23 mouse cellular contexts compared by ENCODE assay signal in genomic region chr10:70144004-70144557, GRCm38 (mm10). TPM values are rescaled to one million over a fixed set of nuclear protein-coding genes. Genes with fewer than 3 reads are reported as not detected.
A peak's percentile ranks its signal among the peaks of the same experiment; 100 is the strongest.
DNase-seq lines count a peak whose midpoint lies in the region; ATAC-seq and TF ChIP-seq lines count a peak whose summit lies in the region.
"Had no signal": no experiment of that assay in that cellular context is flagged by ENCODE, and none has a peak within 500 bp of the region (broad histone marks: within the 10 kb centered on the region; RNA-seq: fewer than 3 reads in every experiment).

No protein-coding gene starts in this region.

- no peak for TF ChIP-seq CTCF in midbrain, postnatal 0 days (IDR thresholded peaks at IDR 0.05)

- 0 out of 2 replicates have a peak overlapping the region, but pooled peaks have one; percentile 25 for H3K27ac ChIP-seq in forebrain, embryonic 12.5 days
- no peak overlapping the region for H3K27ac ChIP-seq in forebrain, embryonic 11.5 days (ENCODE audit: low read depth, low read length)
- H3K27ac ChIP-seq in midbrain, embryonic 11.5 days (ENCODE audit: low read depth, low read length): no peak overlapping the region
- no peak overlapping the region for H3K27ac ChIP-seq in midbrain, postnatal 0 days (ENCODE audit: low read depth, low read length)
- H3K27ac ChIP-seq in midbrain, embryonic 14.5 days (replicated peaks; ENCODE audit: low read depth, low read length): no peak overlapping the region; the same call in 1 of the 2 replicates
- H3K27ac ChIP-seq: embryonic facial prominence, embryonic 10.5 days; intestine, embryonic 15.5 days; limb, embryonic 13.5 days; liver, embryonic 13.5 days had no signal

- 69% methylated on average over 10 of the region's 10 CpGs for WGBS in forebrain, embryonic 12.5 days
- 81% methylated on average over 10 of the region's 10 CpGs for WGBS in forebrain, embryonic 11.5 days
- WGBS in midbrain, embryonic 11.5 days: 71% methylated on average over 10 of the region's 10 CpGs
- WGBS in midbrain, postnatal 0 days: 42% methylated on average over 10 of the region's 10 CpGs
- WGBS in midbrain, embryonic 14.5 days: 34% methylated on average over 10 of the region's 10 CpGs

- H3K27me3 ChIP-seq in forebrain, embryonic 12.5 days: no peaks in the 10 kb centered on the region
- no peaks in the 10 kb centered on the region for H3K27me3 ChIP-seq in forebrain, embryonic 11.5 days (ENCODE audit: control insufficient read depth, insufficient read depth, low read length)
- no peaks in the 10 kb centered on the region for H3K27me3 ChIP-seq in midbrain, embryonic 11.5 days (ENCODE audit: control insufficient read depth, insufficient read depth, low read length)
- H3K27me3 ChIP-seq in midbrain, postnatal 0 days (ENCODE audit: insufficient read depth, low read length): no peaks in the 10 kb centered on the region
- H3K27me3 ChIP-seq in midbrain, embryonic 14.5 days (ENCODE audit: control insufficient read depth, insufficient read depth, low read length): no peaks in the 10 kb centered on the region
- H3K27me3 ChIP-seq: intestine, embryonic 15.5 days; limb, embryonic 13.5 days; liver, embryonic 13.5 days had no signal

- peaks cover 39% of the 10 kb centered on the region for H3K36me3 ChIP-seq in forebrain, embryonic 12.5 days (replicated peaks)
- H3K36me3 ChIP-seq in forebrain, embryonic 11.5 days (ENCODE audit: control insufficient read depth, insufficient read depth, low read length): no peaks in the 10 kb centered on the region; the same call in 1 of the 2 replicates
- H3K36me3 ChIP-seq in midbrain, embryonic 11.5 days (ENCODE audit: control insufficient read depth, insufficient read depth, low read length): peaks cover 14% of the 10 kb centered on the region; the same call in 1 of the 2 replicates
- peaks cover 13% of the 10 kb centered on the region; the same call in 1 of the 2 replicates for H3K36me3 ChIP-seq in midbrain, postnatal 0 days (ENCODE audit: insufficient read depth, low read length)
- peaks cover 23% of the 10 kb centered on the region for H3K36me3 ChIP-seq in midbrain, embryonic 14.5 days (ENCODE audit: control insufficient read depth, insufficient read depth, low read length)

- H3K4me1 ChIP-seq in forebrain, embryonic 12.5 days: peaks cover 15% of the 10 kb centered on the region
- peaks cover 2% of the 10 kb centered on the region; the same call in 1 of the 2 replicates for H3K4me1 ChIP-seq in forebrain, embryonic 11.5 days (replicated peaks; ENCODE audit: control insufficient read depth, insufficient read depth, low read length)
- H3K4me1 ChIP-seq in midbrain, embryonic 11.5 days (ENCODE audit: control insufficient read depth, insufficient read depth, low read length): peaks cover 13% of the 10 kb centered on the region
- 0 out of 2 replicates have a peak, but pooled peaks cover under 1% of the 10 kb centered on the region for H3K4me1 ChIP-seq in midbrain, postnatal 0 days (ENCODE audit: insufficient read depth, low read length)
- peaks cover 3% of the 10 kb centered on the region for H3K4me1 ChIP-seq in midbrain, embryonic 14.5 days (ENCODE audit: control insufficient read depth, insufficient read depth, low read length)

- no peak overlapping the region for H3K4me2 ChIP-seq in forebrain, embryonic 12.5 days
- no peak overlapping the region for H3K4me2 ChIP-seq in forebrain, embryonic 11.5 days (ENCODE audit: low read depth, low read length, severe bottlenecking)
- no peak overlapping the region for H3K4me2 ChIP-seq in midbrain, embryonic 11.5 days
- H3K4me2 ChIP-seq in midbrain, postnatal 0 days (ENCODE audit: low read depth, low read length, poor library complexity, severe bottlenecking): no peak overlapping the region
- H3K4me2 ChIP-seq in midbrain, embryonic 14.5 days (ENCODE audit: low read length): no peak overlapping the region
- H3K4me2 ChIP-seq: heart, embryonic 11.5 days; intestine, embryonic 15.5 days; limb, embryonic 13.5 days; liver, embryonic 13.5 days had no signal

- no peak for ATAC-seq in forebrain, embryonic 12.5 days (ENCODE audit: low FRiP score)
- no peak for ATAC-seq in forebrain, embryonic 11.5 days (replicated peaks; ENCODE audit: low FRiP score)
- ATAC-seq in midbrain, embryonic 11.5 days (ENCODE audit: low FRiP score): peak; percentile 34
- no peak for ATAC-seq in midbrain, postnatal 0 days (ENCODE audit: low FRiP score)
- no peak; the same call in 1 of the 2 replicates for ATAC-seq in midbrain, embryonic 14.5 days (ENCODE audit: low FRiP score, low TSS enrichment)
- ATAC-seq in megakaryocyte, adult 5-6 weeks (ENCODE audit: poor library complexity, severe bottlenecking): no peak
- ATAC-seq: intestine, embryonic 15.5 days had no signal

- H3K9ac ChIP-seq in forebrain, embryonic 12.5 days: no peak overlapping the region
- no peak overlapping the region for H3K9ac ChIP-seq in forebrain, embryonic 11.5 days (ENCODE audit: low read length)
- H3K9ac ChIP-seq in midbrain, embryonic 11.5 days (ENCODE audit: low read length): no peak overlapping the region
- no peak overlapping the region for H3K9ac ChIP-seq in midbrain, postnatal 0 days (replicated peaks; ENCODE audit: low read length, poor library complexity, severe bottlenecking)
- no peak overlapping the region for H3K9ac ChIP-seq in midbrain, embryonic 14.5 days (replicated peaks; ENCODE audit: low read length)
- H3K9ac ChIP-seq: intestine, embryonic 15.5 days; limb, embryonic 13.5 days; liver, embryonic 13.5 days had no signal

- H3K9me3 ChIP-seq in forebrain, embryonic 12.5 days: 0 out of 2 replicates have a peak, but pooled peaks cover 4% of the 10 kb centered on the region
- H3K9me3 ChIP-seq in forebrain, embryonic 11.5 days (ENCODE audit: control insufficient read depth, low read length): no peaks in the 10 kb centered on the region
- no peaks in the 10 kb centered on the region; the same call in 1 of the 2 replicates for H3K9me3 ChIP-seq in midbrain, embryonic 11.5 days (ENCODE audit: control insufficient read depth, low read length)
- no peaks in the 10 kb centered on the region for H3K9me3 ChIP-seq in midbrain, postnatal 0 days (ENCODE audit: low read length)
- 0 out of 2 replicates have a peak, but pooled peaks cover 3% of the 10 kb centered on the region for H3K9me3 ChIP-seq in midbrain, embryonic 14.5 days (ENCODE audit: control insufficient read depth, low read length)
- H3K9me3 ChIP-seq: intestine, embryonic 15.5 days; limb, embryonic 13.5 days; liver, embryonic 13.5 days had no signal

- DNase-seq in forebrain, embryonic 11.5 days (ENCODE audit: low spot score): no peak
- no peak for DNase-seq in midbrain, embryonic 11.5 days (ENCODE audit: low spot score, missing footprints)
- no peak for DNase-seq in midbrain, postnatal 0 days (ENCODE audit: low spot score)
- peak; percentile 32 for DNase-seq in ZHBTc4 (ENCODE audit: low read depth, low spot score)
- DNase-seq in midbrain, embryonic 14.5 days: peak; percentile 26
- no peak for DNase-seq in cerebellum, postnatal 25 days
- DNase-seq: adrenal gland, postnatal 25 days; cerebellum, adult 9-10 months; gastrocnemius, postnatal 14 days; heart, adult 11 months; kidney, adult 8-10 months; kidney, postnatal 14 days; liver, embryonic 13.5 days; lung, adult 2 months; lung, postnatal 14 days; thymus, adult 18-20 months; thymus, postnatal 36 days had no signal

- no peak overlapping the region for H3K4me3 ChIP-seq in forebrain, embryonic 12.5 days (replicated peaks)
- H3K4me3 ChIP-seq in forebrain, embryonic 11.5 days (ENCODE audit: low read depth, low read length): no peak overlapping the region
- no peak overlapping the region for H3K4me3 ChIP-seq in midbrain, embryonic 11.5 days (ENCODE audit: low read depth, low read length)
- H3K4me3 ChIP-seq in midbrain, postnatal 0 days (ENCODE audit: low read depth, low read length): no peak overlapping the region
- H3K4me3 ChIP-seq in midbrain, embryonic 14.5 days (replicated peaks; ENCODE audit: low read depth, low read length): no peak overlapping the region
- H3K4me3 ChIP-seq: embryonic facial prominence, embryonic 10.5 days; intestine, embryonic 15.5 days; limb, embryonic 13.5 days; liver, embryonic 13.5 days had no signal

RNA-seq across cellular contexts. Expression of gene Ccdc6, which starts 47.2 kb away (rescaled TPM):
- polyA plus RNA-seq in forebrain, embryonic 12.5 days (2016; fragmentation: Nextera tagmentation; extraction: Ambion mirVana): 15.9 TPM in 2 replicates
- 17.6 and 19.4 TPM in 2 replicates for polyA plus RNA-seq in forebrain, embryonic 11.5 days (2014; fragmentation: Nextera tagmentation; extraction: Ambion mirVana)
- polyA plus RNA-seq in midbrain, embryonic 11.5 days (2014; fragmentation: Nextera tagmentation; extraction: Ambion mirVana): 22.3 and 23.5 TPM in 2 replicates
- 43.7 and 45.5 TPM in 2 replicates for total RNA-seq in midbrain, postnatal 0 days (2014; rRNA removed)
- polyA plus RNA-seq in midbrain, postnatal 0 days (2015; fragmentation: Nextera tagmentation; extraction: Ambion mirVana): 26.6 and 28.0 TPM in 2 replicates
- 34.9 and 39.7 TPM in 2 replicates for polyA plus RNA-seq in midbrain, embryonic 14.5 days (2014; fragmentation: Nextera tagmentation; extraction: Ambion mirVana)
- total RNA-seq in megakaryocyte, adult 5-6 weeks (2015): 11.9 and 15.7 TPM in 2 replicates
- total RNA-seq in megakaryocyte, adult 5-6 weeks (2017): 10.3 and 13.2 TPM in 2 replicates

Comparison
In these comparisons a context has a peak if more than half of its experiments do, and no peak if none do; other contexts are left out.
1. DNase-seq: peak in ZHBTc4 (single experiment) and midbrain, embryonic 14.5 days (single experiment); none in forebrain, embryonic 11.5 days (single experiment), midbrain, embryonic 11.5 days (single experiment), midbrain, postnatal 0 days (single experiment) and cerebellum, postnatal 25 days (0 of 2).